Mouse (Mus musculus) right cerebral cortex, postnatal 36 days (tissue): ENCODE data around the gene Palb2.

Source experiments
- DNase-seq, 2 experiments: peaks; one replicate each; pipeline ENCODE4 v3.0.0; 2022; ENCODE audit warnings: low spot score in 2 of 2, mixed read lengths in 1 of 2

The Palb2 gene

DNA sequence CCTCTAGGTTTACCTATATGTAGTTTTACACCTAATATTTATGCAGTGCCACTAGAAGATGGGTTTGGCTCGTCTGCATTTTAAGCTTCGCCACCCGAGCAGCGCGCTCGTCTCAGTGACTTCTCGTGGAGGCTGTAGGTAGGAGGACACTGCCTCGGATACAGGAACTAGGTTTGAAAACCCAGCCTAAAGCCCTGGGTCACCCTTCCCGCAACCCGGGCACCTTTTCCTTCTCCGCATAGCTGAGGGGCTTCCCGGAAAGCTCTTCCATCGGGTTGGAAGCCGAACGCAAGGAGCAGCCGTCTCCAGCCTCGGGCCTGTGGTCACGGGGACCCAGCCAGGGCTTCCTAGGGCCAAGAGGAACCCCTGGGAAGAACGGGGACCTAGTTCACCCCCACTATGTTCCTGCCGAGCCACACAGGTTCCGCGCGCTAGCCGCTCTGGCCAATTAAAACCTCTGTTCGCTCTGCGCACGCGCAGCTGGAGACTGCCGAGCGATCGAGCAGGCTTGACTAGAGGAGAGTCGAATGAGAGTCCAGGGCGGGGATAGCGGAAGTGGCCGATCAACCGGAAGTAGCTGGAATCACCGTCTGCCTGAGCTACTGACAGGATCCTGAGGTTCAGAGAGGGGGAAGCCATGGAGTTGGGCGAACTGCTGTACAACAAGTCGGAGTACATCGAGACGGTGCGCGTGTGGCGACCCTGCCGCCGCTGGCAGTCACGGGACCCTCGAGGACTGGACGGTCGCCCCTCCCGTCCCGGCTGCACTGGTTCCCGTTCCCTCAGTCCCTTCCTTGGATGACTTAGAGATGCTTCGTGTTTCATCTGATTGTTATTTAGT lies at the start of gene Palb2, which contains the start of gene Dctn5:
TSS of gene Palb2 (minus strand) at position 489 of the 841 bp plus-strand sequence.
TSS of gene Dctn5 (plus strand) at position 545 of the 841 bp plus-strand sequence.
- peak; percentile 96 to 97 for DNase-seq

GRCm38 (mm10) chr7:122180720-122181119 lies 47.9 kb upstream of the Palb2 start:
- DNase-seq = no peak

DNA sequence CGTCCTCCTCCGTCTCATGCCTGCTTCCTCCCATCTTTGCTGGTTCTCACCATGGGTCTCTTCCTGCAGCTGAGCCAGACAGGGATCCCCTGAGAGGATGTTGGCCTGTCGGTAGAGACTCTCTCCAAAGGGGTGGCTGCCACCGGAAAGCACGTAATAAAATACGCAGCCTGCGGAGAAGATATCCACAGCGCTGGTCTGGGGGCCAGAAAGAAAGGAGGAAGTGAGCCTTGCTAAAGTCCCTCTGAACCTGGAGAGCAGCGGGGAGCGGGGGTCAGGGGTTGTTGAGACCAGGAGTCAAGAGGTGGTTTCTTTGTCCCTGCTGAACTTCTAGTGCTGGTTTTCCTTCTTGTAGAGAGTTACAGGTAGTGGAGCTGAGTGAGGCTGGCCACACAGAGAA lies 38.8 kb upstream of the Palb2 start:
- no peak for DNase-seq

GRCm38 (mm10) chr7:122170705-122171104 lies 37.9 kb upstream of the Palb2 start:
- no peak for DNase-seq

- no peak for DNase-seq
Measured at GRCm38 (mm10) chr7:122167203-122167602, 34.4 kb upstream of the Palb2 start.

GRCm38 (mm10) chr7:122163766-122164165 lies 31.0 kb upstream of the Palb2 start:
- no peak for DNase-seq

- no peak for DNase-seq
Measured at GRCm38 (mm10) chr7:122160037-122160436, 27.3 kb upstream of the Palb2 start.

DNA sequence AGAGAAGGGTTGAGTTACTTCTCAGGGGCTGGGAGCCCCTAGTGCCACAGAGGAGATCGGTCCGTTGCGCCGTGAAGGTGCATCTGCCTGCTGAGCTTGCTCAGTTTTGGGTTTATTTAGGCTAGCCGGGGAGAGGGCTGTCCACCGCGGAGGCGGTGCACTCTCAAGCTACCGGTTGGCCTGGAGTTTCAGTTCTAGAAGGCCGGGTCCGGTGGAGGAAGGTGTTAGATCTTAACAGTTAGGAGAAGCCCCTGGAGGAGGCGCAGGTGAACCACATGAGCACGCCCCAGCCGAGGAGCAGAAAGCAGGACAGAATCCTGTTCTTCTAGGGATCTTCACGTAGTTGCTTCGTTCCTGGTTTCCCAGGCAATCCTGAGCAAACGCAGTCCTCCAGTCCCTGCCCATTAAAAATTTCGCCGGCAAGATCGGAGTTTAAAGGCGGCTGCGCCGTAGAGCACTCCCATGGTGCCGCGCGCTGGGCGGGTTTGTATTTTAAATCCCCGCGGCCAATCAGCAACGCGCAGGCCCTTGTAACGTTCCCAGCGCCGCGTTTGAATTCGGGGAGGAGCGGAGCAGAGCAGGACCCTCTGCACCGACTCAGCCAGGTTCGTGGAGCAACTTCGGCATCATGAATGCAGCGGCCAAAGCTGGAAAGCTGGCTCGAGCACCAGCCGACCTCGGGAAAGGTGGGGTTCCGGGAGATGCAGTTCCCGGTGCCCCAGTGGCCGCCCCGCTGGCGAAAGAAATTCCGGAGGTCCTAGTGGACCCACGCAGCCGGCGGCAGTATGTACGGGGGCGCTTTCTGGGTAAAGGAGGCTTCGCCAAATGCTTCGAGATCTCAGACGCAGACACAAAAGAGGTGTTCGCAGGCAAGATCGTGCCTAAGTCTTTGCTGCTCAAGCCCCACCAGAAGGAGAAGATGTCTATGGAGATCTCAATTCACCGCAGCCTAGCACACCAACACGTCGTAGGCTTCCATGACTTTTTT lies 26.4 kb upstream of the Palb2 start, which contains the start of gene Plk1:
TSS of gene Plk1 (plus strand) at position 525 of the 988 bp plus-strand sequence.
- peak; percentile 72 for DNase-seq

DNA sequence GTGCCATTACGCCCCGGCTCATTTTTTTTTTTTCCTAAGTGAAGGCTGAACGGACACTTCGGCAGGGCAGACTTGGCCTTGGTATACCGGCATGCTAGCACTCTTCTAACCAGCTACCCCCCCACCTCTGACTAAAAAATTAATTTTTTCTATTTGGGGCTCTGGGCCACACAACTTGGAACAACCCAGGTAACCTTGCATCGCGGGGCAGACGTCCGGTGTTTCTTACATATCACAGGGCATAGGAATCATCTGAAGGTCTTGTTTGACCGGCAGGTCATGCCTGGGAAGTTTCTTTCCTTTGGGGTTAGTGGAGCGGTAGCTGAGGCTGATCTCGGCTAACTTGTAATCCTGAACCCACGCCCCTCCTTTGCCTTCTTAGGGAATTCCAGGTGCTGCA lies 25.7 kb upstream of the Palb2 start:
- DNase-seq = no peak

- no peak for DNase-seq
Measured at GRCm38 (mm10) chr7:122152473-122152872, 19.7 kb upstream of the Palb2 start.

DNA sequence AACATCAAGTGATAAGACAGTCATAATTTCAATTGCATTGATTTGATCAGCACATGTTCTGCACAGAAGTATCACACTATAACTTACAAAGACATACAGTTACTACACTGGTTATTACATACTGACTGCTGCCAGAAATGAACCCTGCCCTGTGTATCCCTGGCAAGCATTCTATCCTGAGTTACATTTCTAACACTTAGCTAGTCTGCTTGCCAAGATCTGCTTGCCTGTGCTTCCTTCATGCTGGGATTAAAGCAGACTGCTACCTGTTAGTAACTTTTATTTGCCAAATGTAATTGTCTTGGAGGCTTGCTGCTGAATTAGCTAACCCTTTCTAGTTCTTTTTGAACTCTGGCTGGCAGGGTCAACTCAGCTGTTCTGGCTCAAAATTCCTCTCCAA lies 8.2 kb upstream of the Palb2 start:
- DNase-seq = no peak

- DNase-seq = no peak
Measured at GRCm38 (mm10) chr7:122138190-122138589, 5.4 kb upstream of the Palb2 start.

- DNase-seq = no peak
Measured at GRCm38 (mm10) chr7:122137071-122137470, 4.3 kb upstream of the Palb2 start.

DNA sequence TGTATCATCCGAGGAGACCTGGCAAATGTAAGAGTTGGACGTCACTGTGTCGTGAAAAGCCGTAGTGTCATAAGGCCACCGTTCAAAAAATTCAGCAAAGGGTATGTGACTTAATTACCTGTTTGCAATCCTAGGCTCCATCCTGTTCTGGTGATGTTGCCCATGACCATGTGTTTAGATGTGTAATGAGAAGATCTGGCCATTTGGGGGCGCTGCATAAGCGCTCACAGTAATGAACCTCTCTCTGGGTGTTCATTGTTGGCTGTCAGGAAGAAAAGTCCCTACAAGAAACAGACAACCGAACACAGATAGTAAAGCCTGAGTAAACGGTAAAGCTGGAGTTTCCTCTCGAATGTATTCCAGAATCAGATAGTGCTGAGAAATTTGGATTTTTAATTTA lies 2.3 kb upstream of the Palb2 start:
- no peak for DNase-seq

- no peak for DNase-seq
Measured at GRCm38 (mm10) chr7:122133338-122133625, 497 bp upstream of the Palb2 start.

DNA sequence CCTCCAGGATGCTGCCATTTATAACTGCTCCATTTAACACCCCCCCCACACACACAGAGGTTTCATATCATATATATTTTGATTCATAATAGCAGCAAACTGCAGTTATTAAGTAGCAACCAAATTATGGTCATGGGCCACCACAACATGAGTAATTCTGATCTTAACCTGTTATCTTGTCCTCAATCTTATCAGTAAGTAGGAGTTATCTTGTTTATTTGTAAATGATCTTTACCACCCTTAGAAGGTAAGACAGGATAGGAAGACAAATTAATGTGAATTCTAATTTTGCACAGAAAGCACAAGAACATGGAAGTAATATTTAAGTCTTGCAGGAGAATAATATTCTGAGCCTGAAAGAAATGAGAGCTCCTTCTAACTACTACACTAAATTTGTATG lies 951 bp downstream of the Palb2 start:
- DNase-seq = no peak

GRCm38 (mm10) chr7:122126946-122127345 lies 5.8 kb downstream of the Palb2 start:
- no peak for DNase-seq

DNA sequence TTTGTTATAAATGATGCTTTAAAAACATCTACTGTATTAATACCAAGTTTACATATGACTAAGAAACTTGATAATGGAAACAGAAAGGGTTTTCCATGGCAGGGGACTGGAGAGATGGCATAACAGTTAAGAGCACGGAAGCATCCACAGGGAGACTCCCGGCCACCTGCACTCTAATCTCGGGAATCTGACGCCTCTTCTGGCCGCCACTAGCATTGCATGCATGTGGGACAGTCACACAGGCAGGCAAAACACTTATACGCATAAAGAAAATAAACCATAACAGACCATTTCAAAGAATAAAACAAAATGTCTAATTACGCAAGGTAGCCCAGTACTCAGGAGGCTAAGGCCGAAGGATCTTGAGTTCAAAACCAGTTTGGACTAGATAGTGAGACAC lies 7.1 kb downstream of the Palb2 start:
- DNase-seq = no peak

GRCm38 (mm10) chr7:122123518-122123917 lies 9.3 kb downstream of the Palb2 start:
- no peak for DNase-seq

- no peak for DNase-seq
Measured at GRCm38 (mm10) chr7:122108206-122108605, 24.6 kb downstream of the Palb2 start.

GRCm38 (mm10) chr7:122101747-122102244 lies 31.0 kb downstream of the Palb2 start, which contains the start of gene Ndufab1:
Ndufab1 (minus strand) TSS chr7:122101886.
- peak; percentile 81 to 82 for DNase-seq
